7 mouse cellular contexts compared by ENCODE assay signal in genomic region chr7:111029046-111029553, GRCm38 (mm10). TPM values are rescaled to one million over a fixed set of nuclear protein-coding genes. Genes with fewer than 3 reads are reported as not detected.
DNase-seq lines count a peak whose midpoint lies in the region; ATAC-seq and TF ChIP-seq lines count a peak whose summit lies in the region.

No protein-coding gene starts in this region.

- H3K27me3 ChIP-seq in testis, adult 2 months (ENCODE audit: control insufficient read depth, insufficient read depth, low read length), result no peaks in the 10 kb centered on the region
- no peaks in the 10 kb centered on the region for H3K27me3 ChIP-seq in forebrain, embryonic 11.5 days (ENCODE audit: control insufficient read depth, insufficient read depth, low read length)
- no peaks in the 10 kb centered on the region for H3K27me3 ChIP-seq in neural tube, embryonic 14.5 days (ENCODE audit: control insufficient read depth, insufficient read depth, low read length)

- peak overlapping the region; percentile 72 for H3K9ac ChIP-seq in forebrain, embryonic 11.5 days (ENCODE audit: low read length)
- peak overlapping the region; percentile 49 for H3K9ac ChIP-seq in neural tube, embryonic 14.5 days (replicated peaks; ENCODE audit: low read depth, low read length)

- WGBS in forebrain, embryonic 11.5 days, result under 1% methylated on average over 29 of the region's 29 CpGs
- 0% methylated on average over 29 of the region's 29 CpGs for WGBS in neural tube, embryonic 14.5 days

- TF ChIP-seq CTCF in testis, adult 2 months (IDR thresholded peaks at IDR 0.05; ENCODE audit: control insufficient read depth, insufficient read depth, insufficient replicate concordance, low read depth, low read length), result no peak

- H3K9me3 ChIP-seq in forebrain, embryonic 11.5 days (ENCODE audit: control insufficient read depth, low read length), result no peaks in the 10 kb centered on the region
- no peaks in the 10 kb centered on the region for H3K9me3 ChIP-seq in neural tube, embryonic 14.5 days (ENCODE audit: control insufficient read depth, low read length)

- H3K4me1 ChIP-seq in testis, adult 2 months (ENCODE audit: control insufficient read depth, insufficient read depth, low read length), result peaks cover 8% of the 10 kb centered on the region
- H3K4me1 ChIP-seq in forebrain, embryonic 11.5 days (replicated peaks; ENCODE audit: control insufficient read depth, insufficient read depth, low read length), result peaks cover 4% of the 10 kb centered on the region; the same call in 1 of the 2 replicates
- peaks cover 8% of the 10 kb centered on the region for H3K4me1 ChIP-seq in neural tube, embryonic 14.5 days (ENCODE audit: control insufficient read depth, insufficient read depth, low read length)

- DNase-seq in testis, postnatal 10 days (ENCODE audit: low spot score), result no peak
- no peak for DNase-seq in forebrain, embryonic 11.5 days (ENCODE audit: low spot score)
- DNase-seq in liver, result peak; percentile 50
- DNase-seq in layer of hippocampus, postnatal 14 days (ENCODE audit: low spot score in 2 of 2), result no peak
- DNase-seq in right cerebral cortex, postnatal 25 days, result no peak

- H3K4me3 ChIP-seq in testis, adult 2 months (ENCODE audit: control insufficient read depth, low read depth, low read length), result peak overlapping the region; percentile 98
- peak overlapping the region; percentile 93 for H3K4me3 ChIP-seq in forebrain, embryonic 11.5 days (ENCODE audit: low read depth, low read length)
- peak overlapping the region; percentile 48 for H3K4me3 ChIP-seq in neural tube, embryonic 14.5 days (ENCODE audit: low read depth, low read length)

- H3K36me3 ChIP-seq in testis, adult 2 months (ENCODE audit: control insufficient read depth, insufficient read depth, low read length), result peaks cover under 1% of the 10 kb centered on the region; the same call in 1 of the 2 replicates
- peaks cover 1% of the 10 kb centered on the region; the same call in 1 of the 2 replicates for H3K36me3 ChIP-seq in forebrain, embryonic 11.5 days (ENCODE audit: control insufficient read depth, insufficient read depth, low read length)
- peaks cover 7% of the 10 kb centered on the region; the same call in 1 of the 2 replicates for H3K36me3 ChIP-seq in neural tube, embryonic 14.5 days (ENCODE audit: control insufficient read depth, insufficient read depth, low read length)

- peak overlapping the region; percentile 70 for H3K4me2 ChIP-seq in forebrain, embryonic 11.5 days (ENCODE audit: low read depth, low read length, severe bottlenecking)
- H3K4me2 ChIP-seq in neural tube, embryonic 14.5 days (ENCODE audit: low read depth, low read length), result peak overlapping the region; percentile 61

- peak overlapping the region; percentile 86 for H3K27ac ChIP-seq in testis, adult 2 months (ENCODE audit: control insufficient read depth, insufficient read depth, low read depth, low read length)
- H3K27ac ChIP-seq in forebrain, embryonic 11.5 days (ENCODE audit: low read depth, low read length), result peak overlapping the region; percentile 69
- H3K27ac ChIP-seq in neural tube, embryonic 14.5 days (ENCODE audit: low read depth, low read length), result peak overlapping the region; percentile 89

- no peak for TF ChIP-seq POLR2A in testis, adult 2 months (IDR thresholded peaks at IDR 0.05; ENCODE audit: control insufficient read depth, low read depth, low read length)

- ATAC-seq in forebrain, embryonic 11.5 days (replicated peaks; ENCODE audit: low FRiP score), result peak; percentile 43; the same call in 1 of the 2 replicates
- ATAC-seq in neural tube, embryonic 14.5 days (ENCODE audit: low read depth), result peak; percentile 43; the same call in 1 of the 2 replicates

RNA-seq across cellular contexts. Expression of gene Ctr9, which starts 0.3 kb away (rescaled TPM):
- polyA plus RNA-seq in testis, adult 2 months (2012; rRNA removed), result 17.3 and 19.3 TPM in 2 replicates
- 78.9 and 85.3 TPM in 2 replicates for polyA plus RNA-seq in forebrain, embryonic 11.5 days (2014; fragmentation: Nextera tagmentation; extraction: Ambion mirVana)
- polyA plus RNA-seq in neural tube, embryonic 14.5 days (2014; fragmentation: Nextera tagmentation; extraction: Ambion mirVana), result 75.6 and 86.3 TPM in 2 replicates
- total RNA-seq in layer of hippocampus, postnatal 14 days (2021), result 10 to 100 TPM; 51.6 to 55.8 TPM

RNA-seq across cellular contexts. Expression of gene Mrvi1, which starts 46.8 kb away (rescaled TPM):
- 2.0 and 3.4 TPM in 2 replicates for polyA plus RNA-seq in testis, adult 2 months (2012; rRNA removed)
- 1.6 and 1.7 TPM in 2 replicates for polyA plus RNA-seq in forebrain, embryonic 11.5 days (2014; fragmentation: Nextera tagmentation; extraction: Ambion mirVana)
- 0.79 and 1.9 TPM in 2 replicates for polyA plus RNA-seq in neural tube, embryonic 14.5 days (2014; fragmentation: Nextera tagmentation; extraction: Ambion mirVana)
- 1 to 10 TPM; 1.5 to 2.3 TPM for total RNA-seq in layer of hippocampus, postnatal 14 days (2021)

RNA-seq across cellular contexts. Expression of gene Eif4g2, which starts 53.7 kb away (rescaled TPM):
- polyA plus RNA-seq in testis, adult 2 months (2012; rRNA removed), result 156 and 167 TPM in 2 replicates
- 1,722 and 1,856 TPM in 2 replicates for polyA plus RNA-seq in forebrain, embryonic 11.5 days (2014; fragmentation: Nextera tagmentation; extraction: Ambion mirVana)
- 1,155 and 1,522 TPM in 2 replicates for polyA plus RNA-seq in neural tube, embryonic 14.5 days (2014; fragmentation: Nextera tagmentation; extraction: Ambion mirVana)
- total RNA-seq in layer of hippocampus, postnatal 14 days (2021), result 100 to 1,000 TPM; 857 to 878 TPM

Comparison
In these comparisons a context has a peak if more than half of its experiments do, and no peak if none do; other contexts are left out.
1. H3K4me3 ChIP-seq: peak in every context shown above with its lines; median percentile 98 in testis, adult 2 months; 93 in forebrain, embryonic 11.5 days; 48 in neural tube, embryonic 14.5 days.